Mouse (Mus musculus) heart, embryonic 11.5 days (tissue): ENCODE results near the gene Ndufb10. TPM values are rescaled to one million over a fixed set of nuclear protein-coding genes. Genes with fewer than 3 reads are reported as not detected.

Source experiments
- ATAC-seq: fragments of 200-750 bp; cut with Nextera tagmentation; replicated peaks from 2 replicates; pipeline ENCODE4 v1.8.0; 2017; ENCODE audit warnings: moderate library complexity; ENCODE audit not compliant: insufficient number of reproducible peaks, low FRiP score, low TSS enrichment
- H3K27ac ChIP-seq: fragments of 300-500 bp; sonication (generic); 2 replicates; pipeline ENCODE4 v1.5.1; 2014; ENCODE audit warnings: mild to moderate bottlenecking, low read depth, low read length
- H3K27me3 ChIP-seq: fragments of 300-500 bp; sonication (generic); 2 replicates; pipeline ENCODE4 v1.6.1; 2014; ENCODE audit warnings: mild to moderate bottlenecking, low read length, mixed read lengths; ENCODE audit not compliant: control insufficient read depth, insufficient read depth
- H3K36me3 ChIP-seq: fragments of 300-500 bp; sonication (generic); 2 replicates; pipeline ENCODE4 v1.6.1; 2014; ENCODE audit warnings: mild to moderate bottlenecking, low read length, moderate library complexity, mixed read lengths; ENCODE audit not compliant: control insufficient read depth, insufficient read depth
- H3K4me1 ChIP-seq: fragments of 300-500 bp; sonication (generic); 2 replicates; pipeline ENCODE4 v1.6.1; 2014; ENCODE audit warnings: low read length; ENCODE audit not compliant: control insufficient read depth, insufficient read depth
- H3K4me2 ChIP-seq: fragments of 300-500 bp; sonication (generic); 2 replicates; pipeline ENCODE4 v1.6.1; 2014; ENCODE audit warnings: mild to moderate bottlenecking, moderate library complexity
- H3K4me3 ChIP-seq: fragments of 300-500 bp; sonication (generic); 2 replicates; pipeline ENCODE4 v1.5.1; 2014; ENCODE audit warnings: low read depth, low read length
- H3K9ac ChIP-seq: fragments of 300-500 bp; sonication (generic); 2 replicates; pipeline ENCODE4 v1.6.1; 2014; ENCODE audit warnings: mild to moderate bottlenecking, low read depth, low read length, moderate library complexity
- H3K9me3 ChIP-seq: fragments of 300-500 bp; sonication (generic); replicated peaks from 2 replicates; pipeline ENCODE4 v1.6.1; 2016; ENCODE audit warnings: low read length; ENCODE audit not compliant: control insufficient read depth
- WGBS: fragments of 180-500 bp; shearing (Covaris S2); extraction: QIAGEN DNeasy Blood & Tissue Kit; methylation state at CpG from one replicate; pipeline ENCODE4 v1.1.7; 2014; ENCODE audit not compliant: insufficient replicate concordance; 5-methylcytosine and 5-hydroxymethylcytosine counted together
- polyA plus RNA-seq: library from polyadenylated mRNA; unstranded; fragments of >200 nt; fragmentation: Nextera tagmentation; extraction: Ambion mirVana; gene quantifications from 2 replicates; pipeline ENCODE4 v1.2.1, GENCODE M21; 2014

The Ndufb10 gene
- polyA plus RNA-seq, 1 experiment from 2014 or later, result 401 TPM

DNA sequence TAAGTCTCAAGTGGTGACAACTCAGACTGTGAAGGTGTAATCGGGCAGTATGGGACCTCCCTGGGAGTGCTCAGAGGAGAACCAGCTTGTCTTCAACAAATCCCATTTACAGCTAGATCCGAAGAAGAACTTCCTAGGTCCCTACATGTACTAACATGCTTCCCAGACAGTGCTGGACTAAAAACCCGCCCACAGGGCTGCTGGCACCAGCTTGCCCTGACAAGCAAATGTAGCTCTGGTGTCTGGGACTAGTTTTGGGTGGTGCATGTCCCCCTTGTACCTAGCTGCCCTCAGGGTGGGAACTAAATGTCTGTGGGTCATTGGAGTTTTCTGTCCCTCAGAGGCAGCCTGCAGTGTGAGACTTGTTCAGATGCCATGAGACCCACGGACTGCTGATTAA, 27.2 kb upstream of the Ndufb10 start:
- Histone ChIP-seq H3K4me1 (peaks cover 10% of the 10 kb centered on the region; the same call in 1 of the 2 replicates), H3K9me3 (no peaks in the 10 kb centered on the region), H3K27me3 (peaks cover 62% of the 10 kb centered on the region), H3K9ac (no peak overlapping the region), H3K27ac (no peak overlapping the region), H3K4me2 (no peak overlapping the region), H3K36me3 (no peaks in the 10 kb centered on the region), H3K4me3 (no peak overlapping the region)
- no peak for ATAC-seq
- 18% methylated on average over 4 of the region's 4 CpGs for WGBS

DNA sequence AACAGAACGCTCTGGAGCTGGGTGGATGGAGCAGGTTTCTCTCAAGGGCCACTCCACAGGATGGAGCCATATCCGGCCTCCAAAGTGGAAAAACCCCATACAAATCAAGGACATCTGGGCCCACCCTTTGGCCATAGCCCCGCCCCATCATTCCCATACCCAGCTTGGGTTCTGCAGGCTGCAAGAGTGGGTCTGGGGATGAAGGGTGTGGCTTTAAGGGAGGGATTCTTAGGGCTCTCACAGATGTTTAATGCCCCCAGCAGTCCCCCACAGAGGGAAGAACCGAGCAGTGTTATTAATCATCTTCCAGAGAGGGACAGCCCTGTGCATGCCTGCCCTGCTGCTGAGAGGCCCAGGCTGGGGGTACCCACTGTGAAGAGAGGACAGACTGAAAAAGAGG, 22.7 kb upstream of the Ndufb10 start:
- no peaks in the 10 kb centered on the region for H3K36me3 ChIP-seq
- H3K27ac ChIP-seq, result no peak overlapping the region
- no peak overlapping the region for H3K9ac ChIP-seq
- H3K4me3 ChIP-seq, result no peak overlapping the region
- H3K27me3 ChIP-seq, result peaks cover 22% of the 10 kb centered on the region
- WGBS, result 41% methylated on average over 4 of the region's 4 CpGs
- H3K4me2 ChIP-seq, result no peak overlapping the region
- no peaks in the 10 kb centered on the region for H3K4me1 ChIP-seq
- H3K9me3 ChIP-seq, result no peaks in the 10 kb centered on the region
- ATAC-seq, result no peak

DNA sequence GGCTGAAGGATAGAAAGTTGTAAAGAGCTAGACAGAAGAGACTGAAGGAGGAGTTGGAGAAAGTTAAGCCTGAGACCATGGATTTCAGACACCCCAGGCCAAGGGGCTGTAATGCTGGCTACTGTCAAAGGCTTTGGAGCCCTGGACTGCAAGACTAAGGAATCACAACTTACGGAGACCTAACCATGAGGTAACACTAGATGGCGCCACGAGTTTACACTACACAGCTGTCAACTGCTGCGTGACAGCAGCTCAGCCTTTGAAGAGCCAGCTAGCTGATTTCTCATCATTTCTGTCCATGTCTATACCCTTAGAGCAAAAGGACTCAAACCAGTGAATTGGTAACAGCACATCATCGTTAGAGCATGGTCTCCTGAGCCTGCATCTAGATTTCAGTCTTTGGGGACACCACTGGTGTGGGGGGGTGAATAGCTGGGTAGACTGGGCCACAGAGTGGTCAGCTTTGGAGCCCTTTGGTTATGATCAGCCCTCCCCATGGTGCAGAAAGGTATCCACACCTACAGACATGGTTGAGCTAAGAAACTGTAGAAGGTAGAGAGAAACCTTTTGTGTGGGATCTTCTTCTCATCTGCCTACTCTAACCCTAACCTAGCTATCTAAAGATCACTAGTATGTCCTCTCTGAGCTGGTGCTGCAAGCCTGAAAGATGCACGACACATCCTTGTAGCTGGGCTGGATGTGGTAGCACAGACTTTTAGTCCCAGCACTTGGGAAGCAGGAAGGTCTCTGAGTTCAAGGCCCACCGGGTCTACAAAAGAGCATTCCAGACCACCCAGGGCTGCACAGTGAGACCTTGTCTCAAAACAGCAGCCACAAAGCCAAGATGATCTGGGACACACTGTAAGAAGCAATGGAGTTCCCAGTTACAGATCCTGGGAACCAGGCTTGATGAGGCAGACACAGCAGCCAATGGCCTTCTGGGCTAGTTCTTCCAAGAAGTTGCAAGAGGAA, 21.5 kb upstream of the Ndufb10 start:
- 0 out of 2 replicates have a peak, but pooled peaks have one; percentile 46 for ATAC-seq
- Histone ChIP-seq H3K36me3 (no peaks in the 10 kb centered on the region), H3K9me3 (no peaks in the 10 kb centered on the region), H3K27ac (no peak overlapping the region), H3K27me3 (peaks cover 12% of the 10 kb centered on the region), H3K4me1 (no peaks in the 10 kb centered on the region), H3K4me2 (no peak overlapping the region), H3K9ac (no peak overlapping the region), H3K4me3 (no peak overlapping the region)
- WGBS, result 19% methylated on average over 7 of the region's 7 CpGs

DNA sequence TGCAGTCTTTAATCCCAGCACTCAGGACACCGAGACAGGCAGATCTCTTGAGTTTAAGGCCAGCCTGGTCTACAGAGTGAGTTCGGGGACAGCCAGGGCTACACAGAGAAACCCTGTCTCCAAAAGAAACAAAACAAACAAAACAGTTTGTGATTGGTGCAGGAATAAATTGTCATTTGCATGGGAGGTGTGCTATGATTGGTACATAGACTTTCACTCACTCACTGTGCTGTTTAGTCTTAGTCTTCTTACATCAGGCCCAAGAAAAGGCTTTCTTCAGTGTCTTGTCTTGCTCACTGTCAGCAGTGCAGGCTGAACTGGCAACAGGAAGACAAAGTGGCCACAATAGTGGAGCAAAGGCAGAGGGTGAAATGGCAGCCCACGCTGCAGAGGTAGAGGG, 20.1 kb upstream of the Ndufb10 start:
- no peak overlapping the region for H3K4me2 ChIP-seq
- H3K4me3 ChIP-seq, result no peak overlapping the region
- no peak overlapping the region for H3K9ac ChIP-seq
- no peak overlapping the region for H3K27ac ChIP-seq
- H3K4me1 ChIP-seq, result no peaks in the 10 kb centered on the region
- 67% methylated on average over 3 of the region's 3 CpGs for WGBS
- H3K9me3 ChIP-seq, result no peaks in the 10 kb centered on the region
- peaks cover 2% of the 10 kb centered on the region; the same call in 1 of the 2 replicates for H3K27me3 ChIP-seq
- H3K36me3 ChIP-seq, result no peaks in the 10 kb centered on the region
- no peak for ATAC-seq

DNA sequence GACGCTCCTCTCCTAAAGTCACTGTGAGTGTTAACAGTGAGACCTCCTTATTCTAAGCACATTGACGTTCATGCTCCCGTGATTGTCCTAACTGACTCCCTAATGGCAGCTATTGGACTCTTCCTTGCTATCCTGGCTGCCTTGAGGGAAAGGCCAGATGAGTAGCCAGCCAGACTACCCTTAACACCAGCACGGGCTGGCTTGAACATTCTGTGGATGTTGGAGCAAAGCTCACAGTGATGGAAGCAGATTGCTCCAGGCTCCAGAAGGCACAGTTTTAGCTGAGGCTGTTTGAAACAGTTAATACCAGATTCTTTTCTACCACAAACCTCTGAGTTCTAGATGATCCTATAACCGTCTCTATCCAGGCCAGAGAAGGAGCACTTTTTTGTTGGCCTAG, 19.6 kb upstream of the Ndufb10 start:
- Histone ChIP-seq H3K9me3 (no peaks in the 10 kb centered on the region), H3K36me3 (no peaks in the 10 kb centered on the region), H3K4me2 (no peak overlapping the region), H3K4me1 (no peaks in the 10 kb centered on the region), H3K27ac (no peak overlapping the region), H3K4me3 (no peak overlapping the region), H3K27me3 (peaks cover 2% of the 10 kb centered on the region; the same call in 1 of the 2 replicates), H3K9ac (no peak overlapping the region)
- ATAC-seq, result no peak
- 70% methylated on average over 5 of the region's 5 CpGs for WGBS

DNA sequence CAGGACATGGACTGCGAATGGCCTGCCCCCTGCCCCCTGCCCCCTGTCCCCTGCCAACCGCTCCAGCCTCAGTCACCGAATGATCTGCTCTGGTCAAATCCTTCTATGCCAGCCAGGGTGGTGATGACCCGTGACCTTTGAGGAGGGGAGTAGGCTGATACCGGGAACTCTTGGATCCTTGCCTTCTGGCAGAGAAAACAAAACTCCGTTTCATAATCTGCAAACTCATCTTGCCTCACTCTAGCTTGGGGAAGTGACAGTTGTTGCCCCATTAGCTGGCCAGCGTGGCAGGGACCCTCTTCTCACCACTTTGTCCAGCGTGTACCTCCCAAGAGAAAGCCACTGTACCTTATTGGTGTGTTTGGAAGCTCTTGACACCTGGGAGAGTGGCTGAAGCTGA, 18.0 kb upstream of the Ndufb10 start:
- no peaks in the 10 kb centered on the region for H3K9me3 ChIP-seq
- peaks cover 2% of the 10 kb centered on the region; the same call in 1 of the 2 replicates for H3K27me3 ChIP-seq
- no peak overlapping the region for H3K4me3 ChIP-seq
- H3K4me1 ChIP-seq, result peaks cover under 1% of the 10 kb centered on the region
- H3K9ac ChIP-seq, result no peak overlapping the region
- no peak overlapping the region for H3K27ac ChIP-seq
- H3K4me2 ChIP-seq, result no peak overlapping the region
- no peak for ATAC-seq
- no peaks in the 10 kb centered on the region for H3K36me3 ChIP-seq
- WGBS, result 76% methylated on average over 8 of the region's 8 CpGs

DNA sequence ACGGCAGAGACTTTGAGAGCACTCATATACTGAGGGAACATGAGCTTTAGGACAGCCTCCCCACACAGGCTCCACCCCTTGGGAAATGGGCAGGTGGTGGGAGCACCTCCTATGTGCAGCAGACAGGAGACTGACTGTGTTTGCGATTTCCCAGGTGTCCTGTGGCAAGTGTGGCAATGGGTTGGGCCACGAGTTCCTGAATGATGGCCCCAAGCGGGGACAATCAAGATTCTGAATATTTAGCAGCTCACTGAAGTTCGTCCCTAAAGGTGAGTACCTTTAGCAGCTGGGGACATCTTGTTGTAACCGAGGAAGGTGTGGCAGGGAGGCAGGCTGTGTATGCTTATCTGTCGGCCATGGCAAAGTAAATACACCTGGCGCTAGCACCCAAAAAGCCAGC, 15.6 kb upstream of the Ndufb10 start:
- 78% methylated on average over 8 of the region's 8 CpGs for WGBS
- no peaks in the 10 kb centered on the region for H3K36me3 ChIP-seq
- H3K27me3 ChIP-seq, result no peaks in the 10 kb centered on the region
- H3K4me3 ChIP-seq, result no peak overlapping the region
- H3K9me3 ChIP-seq, result no peaks in the 10 kb centered on the region
- no peak overlapping the region for H3K9ac ChIP-seq
- no peak for ATAC-seq
- H3K4me2 ChIP-seq, result no peak overlapping the region
- H3K27ac ChIP-seq, result no peak overlapping the region
- H3K4me1 ChIP-seq, result peaks cover 8% of the 10 kb centered on the region

DNA sequence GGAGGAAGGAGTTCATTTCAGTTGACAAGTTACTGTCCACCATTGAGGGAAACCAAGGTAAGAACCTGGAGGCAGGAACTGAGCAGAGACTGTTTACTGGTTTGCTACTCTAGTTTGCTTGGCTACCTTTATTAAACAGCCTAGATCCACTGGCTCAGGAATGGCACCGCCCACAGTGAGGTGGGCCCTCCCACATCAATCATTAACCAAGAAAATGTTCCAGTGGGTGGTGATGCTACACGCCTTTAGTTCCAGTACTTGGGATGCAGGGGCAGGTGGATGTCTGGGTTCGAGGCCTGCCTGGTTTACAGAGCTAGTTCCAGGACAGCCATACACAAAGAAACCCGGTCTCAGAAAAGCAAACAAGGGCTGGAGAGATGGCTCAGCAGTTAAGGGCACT, 14.0 kb upstream of the Ndufb10 start:
- H3K9ac ChIP-seq, result no peak overlapping the region
- ATAC-seq, result no peak
- no peak overlapping the region for H3K27ac ChIP-seq
- H3K27me3 ChIP-seq, result no peaks in the 10 kb centered on the region
- no peak overlapping the region for H3K4me3 ChIP-seq
- no peaks in the 10 kb centered on the region for H3K9me3 ChIP-seq
- peaks cover 8% of the 10 kb centered on the region for H3K4me1 ChIP-seq
- H3K36me3 ChIP-seq, result no peaks in the 10 kb centered on the region
- no peak overlapping the region for H3K4me2 ChIP-seq
- 84% methylated on average over 4 of the region's 4 CpGs for WGBS
